Mouse (Mus musculus): ENCODE results near the gene Bach1. TPM values are rescaled to one million over a fixed set of nuclear protein-coding genes. Genes with fewer than 3 reads are reported as not detected.

Gene Bach1
- polyA plus RNA-seq, 1 experiment from 2014 or later: 23.4 TPM

- Histone ChIP-seq H3K36me3 (no peaks in the 10 kb centered on the region), H3K9me3 (no peaks in the 10 kb centered on the region), H3K27me3 (replicated peaks) (no peaks in the 10 kb centered on the region), H3K4me3 (no peak overlapping the region), H3K4me2 (replicated peaks) (no peak overlapping the region), H3K27ac (no peak overlapping the region), H3K9ac (no peak overlapping the region), H3K4me1 (no peaks in the 10 kb centered on the region)
- no peak for ATAC-seq (ENCODE audit: low FRiP score, low read depth)
- WGBS: 90% methylated on average over 3 of the region's 3 CpGs
Observed at GRCm38 (mm10) chr16:87755915-87756314, 57.2 kb downstream of the Bach1 start.

DNA sequence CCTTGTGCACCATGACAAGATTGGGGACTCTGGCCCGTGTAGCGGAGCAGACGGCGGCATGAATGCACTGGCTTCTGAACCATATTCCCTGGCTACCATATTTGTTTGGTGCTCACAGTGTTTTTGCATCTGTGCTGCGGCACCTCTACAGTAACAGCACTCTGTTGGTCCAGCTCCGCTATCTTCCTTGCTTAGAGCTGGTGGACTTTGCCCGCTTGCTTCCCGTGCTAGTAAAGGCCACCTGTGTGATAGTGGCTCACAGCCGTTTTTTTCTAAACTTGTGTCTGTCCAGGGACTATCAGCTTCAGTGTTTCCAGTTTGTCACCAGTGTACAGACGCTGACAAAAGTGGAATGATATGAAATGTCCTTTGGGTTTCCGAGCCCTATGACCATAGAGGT is 59.3 kb downstream of the Bach1 start:
- no peaks in the 10 kb centered on the region for H3K4me1 ChIP-seq
- no peak overlapping the region for H3K27ac ChIP-seq
- no peak for ATAC-seq (ENCODE audit: low FRiP score, low read depth)
- H3K9ac ChIP-seq: no peak overlapping the region
- H3K4me2 ChIP-seq (replicated peaks): no peak overlapping the region
- no peaks in the 10 kb centered on the region for H3K9me3 ChIP-seq
- H3K27me3 ChIP-seq (replicated peaks): no peaks in the 10 kb centered on the region
- no peak overlapping the region for H3K4me3 ChIP-seq
- 95% methylated on average over 11 of the region's 11 CpGs for WGBS
- H3K36me3 ChIP-seq: no peaks in the 10 kb centered on the region

- WGBS: 93% methylated on average over 15 of the region's 15 CpGs
- no peak for ATAC-seq (ENCODE audit: low FRiP score, low read depth)
- Histone ChIP-seq H3K4me3 (no peak overlapping the region), H3K4me2 (replicated peaks) (no peak overlapping the region), H3K27me3 (replicated peaks) (no peaks in the 10 kb centered on the region), H3K4me1 (no peaks in the 10 kb centered on the region), H3K9ac (no peak overlapping the region), H3K36me3 (no peaks in the 10 kb centered on the region), H3K27ac (no peak overlapping the region), H3K9me3 (no peaks in the 10 kb centered on the region)
Observed at GRCm38 (mm10) chr16:87764668-87765109, 65.9 kb downstream of the Bach1 start.

GRCm38 (mm10) chr16:87765984-87766383 is 67.2 kb downstream of the Bach1 start:
- ATAC-seq (ENCODE audit: low FRiP score, low read depth): no peak
- H3K4me2 ChIP-seq (replicated peaks): no peak overlapping the region
- H3K4me3 ChIP-seq: no peak overlapping the region
- WGBS: 77% methylated on average over 8 of the region's 8 CpGs
- H3K27me3 ChIP-seq (replicated peaks): no peaks in the 10 kb centered on the region
- H3K4me1 ChIP-seq: no peaks in the 10 kb centered on the region
- H3K9ac ChIP-seq: no peak overlapping the region
- H3K36me3 ChIP-seq: no peaks in the 10 kb centered on the region
- H3K27ac ChIP-seq: no peak overlapping the region
- no peaks in the 10 kb centered on the region for H3K9me3 ChIP-seq

GRCm38 (mm10) chr16:87770576-87770975 is 71.8 kb downstream of the Bach1 start:
- Histone ChIP-seq H3K27ac (no peak overlapping the region), H3K9me3 (no peaks in the 10 kb centered on the region), H3K36me3 (no peaks in the 10 kb centered on the region), H3K4me3 (no peak overlapping the region), H3K4me1 (no peaks in the 10 kb centered on the region), H3K9ac (no peak overlapping the region), H3K27me3 (replicated peaks) (no peaks in the 10 kb centered on the region), H3K4me2 (replicated peaks) (no peak overlapping the region)
- 75% methylated on average over 2 of the region's 2 CpGs for WGBS
- ATAC-seq (ENCODE audit: low FRiP score, low read depth): no peak

- H3K27ac ChIP-seq: no peak overlapping the region
- no peaks in the 10 kb centered on the region for H3K4me1 ChIP-seq
- H3K36me3 ChIP-seq: no peaks in the 10 kb centered on the region
- no peak overlapping the region for H3K9ac ChIP-seq
- no peak overlapping the region for H3K4me2 ChIP-seq (replicated peaks)
- 85% methylated on average over 4 of the region's 4 CpGs for WGBS
- H3K4me3 ChIP-seq: no peak overlapping the region
- H3K27me3 ChIP-seq (replicated peaks): no peaks in the 10 kb centered on the region
- no peaks in the 10 kb centered on the region for H3K9me3 ChIP-seq
- ATAC-seq (ENCODE audit: low FRiP score, low read depth): no peak
Observed at GRCm38 (mm10) chr16:87771926-87772325, 73.2 kb downstream of the Bach1 start.

DNA sequence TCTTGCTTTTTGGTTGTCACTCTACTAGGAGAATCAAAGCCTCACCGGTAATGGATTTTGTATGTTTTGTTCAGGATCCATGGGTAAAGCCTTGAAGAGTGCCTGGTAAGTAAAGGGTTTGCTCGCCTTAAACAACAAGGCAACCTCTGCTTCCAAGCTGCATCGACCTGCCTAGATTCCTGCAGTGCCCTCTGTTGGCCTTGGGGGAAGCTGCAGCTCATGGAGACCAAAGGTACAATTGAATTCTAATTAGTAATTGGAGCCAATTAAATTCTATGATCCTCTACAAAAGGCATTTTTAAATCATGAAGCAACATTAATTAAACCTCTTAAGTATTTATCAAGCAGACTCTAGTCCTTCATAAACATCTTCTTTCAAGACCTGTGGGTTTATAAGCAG is 75.7 kb downstream of the Bach1 start:
- Histone ChIP-seq H3K36me3 (no peaks in the 10 kb centered on the region), H3K9me3 (no peaks in the 10 kb centered on the region), H3K4me2 (replicated peaks) (no peak overlapping the region), H3K27me3 (replicated peaks) (no peaks in the 10 kb centered on the region), H3K4me3 (no peak overlapping the region), H3K4me1 (no peaks in the 10 kb centered on the region), H3K27ac (no peak overlapping the region), H3K9ac (no peak overlapping the region)
- no peak for ATAC-seq (ENCODE audit: low FRiP score, low read depth)
- 65% methylated on average over 3 of the region's 3 CpGs for WGBS

- Histone ChIP-seq H3K27ac (no peak overlapping the region), H3K9me3 (no peaks in the 10 kb centered on the region), H3K36me3 (no peaks in the 10 kb centered on the region), H3K4me1 (no peaks in the 10 kb centered on the region), H3K4me2 (replicated peaks) (no peak overlapping the region), H3K9ac (no peak overlapping the region), H3K4me3 (no peak overlapping the region), H3K27me3 (replicated peaks) (no peaks in the 10 kb centered on the region)
- 86% methylated on average over 4 of the region's 4 CpGs for WGBS
- no peak for ATAC-seq (ENCODE audit: low FRiP score, low read depth)
Observed at GRCm38 (mm10) chr16:87777373-87777772, 78.6 kb downstream of the Bach1 start.

- Histone ChIP-seq H3K4me2 (replicated peaks) (no peak overlapping the region), H3K27me3 (replicated peaks) (no peaks in the 10 kb centered on the region), H3K4me3 (no peak overlapping the region), H3K27ac (no peak overlapping the region), H3K36me3 (no peaks in the 10 kb centered on the region), H3K4me1 (no peaks in the 10 kb centered on the region), H3K9ac (no peak overlapping the region), H3K9me3 (no peaks in the 10 kb centered on the region)
- peak; percentile 22; the same call in 1 of the 2 replicates for ATAC-seq (ENCODE audit: low FRiP score, low read depth)
- WGBS: 45% methylated on average over 7 of the region's 7 CpGs
Observed at GRCm38 (mm10) chr16:87781637-87782036, 82.9 kb downstream of the Bach1 start.

Other genes starting within 250 kb of the Bach1 start
- 46.3 and 48.7 TPM in 2 replicates for gene Usp16, start 244.2 kb upstream of the Bach1 start, polyA plus RNA-seq (2016; fragmentation: Nextera tagmentation; extraction: Ambion mirVana)
- 499 and 510 TPM in 2 replicates for gene Cct8, start 203.1 kb upstream of the Bach1 start, polyA plus RNA-seq (2016; fragmentation: Nextera tagmentation; extraction: Ambion mirVana)
- not detected in 2 replicates for gene Map3k7cl, start 145.6 kb upstream of the Bach1 start, polyA plus RNA-seq (2016; fragmentation: Nextera tagmentation; extraction: Ambion mirVana)

Measured in neural tube, embryonic 12.5 days (tissue).